Mouse (Mus musculus): Measurements from ENCODE around the gene Fam174a. TPM values are rescaled to one million over a fixed set of nuclear protein-coding genes. Genes with fewer than 3 reads are reported as not detected.

Fam174a gene
- polyA plus RNA-seq (2021), result 24.1 TPM

- DNase-seq (ENCODE audit: low read depth, low spot score) (peak; percentile 62), ATAC-seq (peak; percentile 96)
- TF ChIP-seq CTCF (IDR thresholded peaks at IDR 0.05), result no peak
- ChIA-PET CTCF (no interaction called here), POLR2A (no interaction called here)
- in situ Hi-C loops (cut with MboI; ENCODE audit: low pct_unique_long_range_greater_than_20kb), result no loop called here
- H3K27me3 ChIP-seq, result no peaks in the 10 kb centered on the region
Measured at GRCm38 (mm10) chr1:95313393-95314228, at the start of gene Fam174a. TSS of gene Fam174a (plus strand) at chr1:95313623.

DNA sequence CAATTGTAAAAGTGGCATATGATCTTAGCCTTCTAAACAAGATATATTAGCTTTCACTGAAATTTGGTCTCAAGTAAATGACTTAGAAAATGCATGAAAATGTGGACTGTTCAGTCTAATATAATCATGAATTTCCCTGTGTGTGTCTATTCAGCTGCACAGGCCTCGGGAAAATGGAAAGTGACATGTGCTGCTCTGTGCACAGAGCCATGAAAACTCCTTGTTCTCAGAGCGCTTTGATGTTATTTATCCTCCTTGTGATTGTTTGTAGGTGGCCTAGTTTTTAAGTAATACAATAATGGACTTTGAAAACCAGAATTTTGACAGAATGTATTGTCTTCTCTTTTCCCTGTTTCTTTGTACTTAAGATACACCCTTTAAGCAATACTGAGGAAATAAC, 49.6 kb upstream of the Fam174a start:
- ATAC-seq (no peak), DNase-seq (ENCODE audit: low read depth, low spot score) (no peak)
- no peak for TF ChIP-seq CTCF (IDR thresholded peaks at IDR 0.05)
- peaks cover 7% of the 10 kb centered on the region for H3K27me3 ChIP-seq
- in situ Hi-C loops (cut with MboI; ENCODE audit: low pct_unique_long_range_greater_than_20kb), result no loop called here
- ChIA-PET POLR2A (no interaction called here), CTCF (no interaction called here)

- DNase-seq (ENCODE audit: low read depth, low spot score) (no peak), ATAC-seq (no peak)
- in situ Hi-C loops (cut with MboI; ENCODE audit: low pct_unique_long_range_greater_than_20kb), result no loop called here
- POLR2A ChIA-PET, result no interaction called here
- peaks cover 7% of the 10 kb centered on the region for H3K27me3 ChIP-seq
- CTCF ChIA-PET, result no interaction called here
- no peak for TF ChIP-seq CTCF (IDR thresholded peaks at IDR 0.05)
Measured at GRCm38 (mm10) chr1:95267950-95268724, 45.3 kb upstream of the Fam174a start.

DNA sequence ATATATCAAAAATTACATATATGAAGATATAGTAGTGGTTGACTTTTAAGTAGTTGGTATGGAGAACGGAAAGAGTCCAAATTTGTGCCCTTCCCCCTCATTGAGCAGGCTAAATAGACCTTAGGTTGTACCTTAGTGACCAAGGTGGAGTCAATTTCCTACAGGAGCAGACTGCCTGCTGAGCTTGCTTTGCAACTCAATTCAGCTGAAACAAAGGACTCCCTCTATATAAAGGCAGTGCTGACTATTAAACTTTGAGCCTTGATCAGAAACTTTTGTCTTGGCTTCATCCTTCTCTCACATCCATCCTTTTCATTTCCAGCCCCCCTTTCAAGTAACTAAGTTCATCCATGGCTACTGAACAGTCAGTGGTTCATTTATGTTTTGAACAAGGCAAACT, 40.1 kb upstream of the Fam174a start:
- DNase-seq (ENCODE audit: low read depth, low spot score) (no peak), ATAC-seq (no peak)
- TF ChIP-seq CTCF (IDR thresholded peaks at IDR 0.05), result no peak
- H3K27me3 ChIP-seq, result peaks cover 2% of the 10 kb centered on the region
- ChIA-PET CTCF (no interaction called here), POLR2A (no interaction called here)
- in situ Hi-C loops (cut with MboI; ENCODE audit: low pct_unique_long_range_greater_than_20kb), result no loop called here

GRCm38 (mm10) chr1:95308324-95308723, 5.1 kb upstream of the Fam174a start:
- no peak for TF ChIP-seq CTCF (IDR thresholded peaks at IDR 0.05)
- POLR2A ChIA-PET, result no interaction called here
- in situ Hi-C loops (cut with MboI; ENCODE audit: low pct_unique_long_range_greater_than_20kb), result no loop called here

DNA sequence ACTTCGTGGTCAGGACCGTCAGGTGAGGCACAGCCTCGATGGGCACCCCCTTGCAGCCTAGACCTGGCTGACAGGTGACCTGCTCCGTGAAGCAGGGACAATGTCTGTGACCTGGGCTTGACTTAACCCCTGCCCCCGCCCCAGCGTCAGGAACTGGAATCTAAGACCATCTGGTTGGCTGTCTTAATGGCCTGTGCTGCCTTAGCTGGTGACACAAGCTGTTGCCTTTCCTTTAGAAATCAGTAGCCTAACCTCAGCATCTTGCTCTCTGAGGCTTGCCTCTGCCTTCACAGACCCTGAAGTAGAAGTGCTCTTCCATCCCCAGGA, 769 bp downstream of the Fam174a start:
- TF ChIP-seq CTCF (IDR thresholded peaks at IDR 0.05), result no peak
- ATAC-seq (peak; percentile 23), DNase-seq (ENCODE audit: low read depth, low spot score) (no peak)
- in situ Hi-C loops (cut with MboI; ENCODE audit: low pct_unique_long_range_greater_than_20kb), result no loop called here
- ChIA-PET CTCF (no interaction called here), POLR2A (no interaction called here)
- H3K27me3 ChIP-seq, result no peaks in the 10 kb centered on the region

More at GRCm38 (mm10) chr1:95308324-95308723, 5.1 kb upstream of the Fam174a start:
- CTCF ChIA-PET, result no interaction called here
- DNase-seq (ENCODE audit: low read depth, low spot score), result no peak
- peaks cover 34% of the 10 kb centered on the region for H3K27me3 ChIP-seq
- ATAC-seq, result no peak

- ATAC-seq (no peak), DNase-seq (ENCODE audit: low read depth, low spot score) (no peak)
- no peak for TF ChIP-seq CTCF (IDR thresholded peaks at IDR 0.05)
- no peaks in the 10 kb centered on the region for H3K27me3 ChIP-seq
- in situ Hi-C loops (cut with MboI; ENCODE audit: low pct_unique_long_range_greater_than_20kb), result no loop called here
- ChIA-PET CTCF (interaction anchor here (1.8 kb wide), 1 partner anchor 15 kb away, joined by 4 read pairs; no protein-coding TSS in a partner anchor), POLR2A (no interaction called here)
Measured at GRCm38 (mm10) chr1:95315981-95316380, 2.6 kb downstream of the Fam174a start.

GRCm38 (mm10) chr1:95322219-95322618, 8.8 kb downstream of the Fam174a start:
- no peaks in the 10 kb centered on the region for H3K27me3 ChIP-seq
- DNase-seq (ENCODE audit: low read depth, low spot score), result no peak
- in situ Hi-C loops (cut with MboI; ENCODE audit: low pct_unique_long_range_greater_than_20kb), result no loop called here
- POLR2A ChIA-PET, result no interaction called here
- ATAC-seq, result no peak
- CTCF ChIA-PET, result interaction anchor here (1.4 to 1.6 kb wide), 2 partner anchors 10 to 14 kb away, joined by 3 to 5 read pairs; no protein-coding TSS in a partner anchor
- TF ChIP-seq CTCF (IDR thresholded peaks at IDR 0.05), result no peak

DNA sequence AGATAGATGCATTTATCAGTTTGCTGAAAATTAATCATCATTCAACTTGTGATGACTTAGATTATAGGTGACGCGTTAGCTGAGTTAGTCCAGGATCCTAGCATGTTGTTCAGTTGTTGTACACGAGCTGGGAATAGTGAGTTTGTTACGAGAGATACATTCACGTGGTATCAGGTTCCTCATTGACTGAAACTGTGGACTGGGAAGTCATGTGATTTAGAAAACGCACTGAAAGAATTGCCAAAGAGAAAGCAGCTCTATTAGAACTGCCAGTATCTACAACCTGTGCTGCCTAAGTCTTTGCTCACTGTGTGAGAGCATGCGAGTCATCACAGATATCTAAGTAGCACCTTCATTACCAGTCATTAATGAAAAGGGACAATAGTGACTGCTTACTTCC, 9.6 kb downstream of the Fam174a start:
- DNase-seq (ENCODE audit: low read depth, low spot score) (no peak), ATAC-seq (no peak)
- ChIA-PET POLR2A (no interaction called here), CTCF (interaction anchor here (1.0 to 1.6 kb wide), 3 partner anchors 9 to 13 kb away, joined by 3 to 5 read pairs (median 3); no protein-coding TSS in a partner anchor)
- in situ Hi-C loops (cut with MboI; ENCODE audit: low pct_unique_long_range_greater_than_20kb), result no loop called here
- TF ChIP-seq CTCF (IDR thresholded peaks at IDR 0.05), result no peak
- H3K27me3 ChIP-seq, result no peaks in the 10 kb centered on the region

GRCm38 (mm10) chr1:95326856-95327255, 13.4 kb downstream of the Fam174a start:
- no peak for ATAC-seq
- no peak for DNase-seq (ENCODE audit: low read depth, low spot score)
- in situ Hi-C loops (cut with MboI; ENCODE audit: low pct_unique_long_range_greater_than_20kb), result no loop called here
- no peak for TF ChIP-seq CTCF (IDR thresholded peaks at IDR 0.05)
- POLR2A ChIA-PET, result no interaction called here
- no peaks in the 10 kb centered on the region for H3K27me3 ChIP-seq
- CTCF ChIA-PET, result no interaction called here

DNA sequence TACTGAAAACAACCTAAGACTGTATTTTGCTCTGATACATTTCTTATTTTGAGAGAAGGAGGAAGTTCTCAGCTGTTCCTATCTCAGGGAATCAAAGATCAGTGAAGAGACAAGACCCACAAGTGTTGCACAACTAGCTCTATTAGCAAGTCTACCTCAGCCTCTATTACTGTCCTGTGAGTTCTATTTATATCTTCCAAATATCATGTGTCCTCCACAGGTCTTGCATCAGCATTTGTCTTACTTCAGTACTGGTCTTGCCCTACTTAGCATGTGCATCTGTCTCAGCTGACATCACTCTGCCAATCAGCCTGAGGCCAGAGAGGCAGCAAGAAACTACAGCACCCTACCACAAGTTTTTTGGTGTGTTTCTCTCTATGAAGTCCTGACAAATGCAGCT, 26.2 kb downstream of the Fam174a start:
- CTCF ChIA-PET, result no interaction called here
- peak; percentile 57 for ATAC-seq
- DNase-seq (ENCODE audit: low read depth, low spot score), result no peak
- no peaks in the 10 kb centered on the region for H3K27me3 ChIP-seq
- POLR2A ChIA-PET, result no interaction called here
- TF ChIP-seq CTCF (IDR thresholded peaks at IDR 0.05), result no peak
- in situ Hi-C loops (cut with MboI; ENCODE audit: low pct_unique_long_range_greater_than_20kb), result no loop called here

Data from Patski (cell line).